Mouse (Mus musculus): ENCODE measurements around the gene Tmem161b. TPM values are rescaled to one million over a fixed set of nuclear protein-coding genes. Genes with fewer than 3 reads are reported as not detected.

Tmem161b gene
- total RNA-seq, 2 experiments from 2014 or later: 9.3 to 11.4 TPM

DNA sequence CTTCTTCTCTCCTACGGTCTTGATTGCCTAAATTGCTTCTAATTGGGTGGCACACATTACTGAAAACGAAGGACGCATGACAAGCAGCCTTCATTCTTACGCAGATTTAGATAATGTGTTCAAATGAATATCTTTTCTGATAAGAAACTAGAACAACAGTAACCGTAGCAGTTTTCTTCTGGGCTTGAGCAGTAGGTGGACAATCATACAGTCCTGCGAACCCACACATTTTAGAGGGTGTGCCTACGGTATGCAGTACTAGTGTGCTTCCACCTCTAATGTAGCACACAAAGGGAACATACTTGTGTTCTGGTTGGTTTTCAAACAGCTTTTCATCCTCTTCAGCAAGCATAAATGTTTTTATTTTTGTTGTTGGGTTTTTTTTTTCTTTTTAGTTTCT lies 122.6 kb downstream of the Tmem161b start:
- DNase-seq (ENCODE audit: low spot score in 2 of 2): no peak

DNA sequence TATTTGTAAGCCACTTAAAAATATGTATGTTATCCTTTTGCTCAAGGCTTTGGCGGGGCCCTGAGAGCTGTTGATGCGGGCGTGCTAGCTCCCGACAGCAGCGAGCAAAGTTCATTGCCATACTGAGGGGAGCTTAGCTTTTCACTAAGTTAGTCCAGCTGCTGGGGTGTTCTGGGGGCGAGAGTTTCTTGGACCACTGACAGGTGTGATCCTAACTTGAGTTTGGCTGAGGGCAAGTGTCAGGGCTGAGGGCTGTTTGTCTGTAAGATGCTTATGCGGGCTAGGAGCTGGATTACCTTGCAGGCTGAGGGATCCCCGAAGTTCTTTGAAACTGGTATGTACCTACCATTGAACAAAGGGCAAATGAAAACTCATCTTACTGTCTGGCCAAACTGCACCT lies 123.0 kb downstream of the Tmem161b start:
- no peak for DNase-seq (ENCODE audit: low spot score in 2 of 2)

Small RNA genes within 50 kb of the gene (microRNA-seq; reads per million reads assigned to microRNA genes)
- not detected for gene Gm24331
